Mouse (Mus musculus) cerebellum, adult 2 months (tissue): ENCODE data around the gene Cacnb3. TPM values are rescaled to one million over a fixed set of nuclear protein-coding genes. Genes with fewer than 3 reads are reported as not detected.

Experiments
- DNase-seq, 2 experiments: peaks; one replicate each; pipeline ENCODE4 v3.0.0; 2021
- H3K27ac ChIP-seq: fragments of 200-500 bp; 2 replicates; pipeline ENCODE4 v1.5.1; 2012; ENCODE audit warnings: low read length, control low read depth, inconsistent platforms; ENCODE audit not compliant: insufficient read depth
- H3K27me3 ChIP-seq: fragments of 200-500 bp; 2 replicates; pipeline ENCODE4 v1.6.1; 2012; ENCODE audit warnings: inconsistent platforms, mild to moderate bottlenecking, low read length, moderate library complexity; ENCODE audit not compliant: control insufficient read depth, insufficient read depth
- H3K4me1 ChIP-seq: fragments of 200-500 bp; 2 replicates; pipeline ENCODE4 v1.6.1; 2011; ENCODE audit warnings: low read length; ENCODE audit not compliant: control insufficient read depth, insufficient read depth
- H3K4me3 ChIP-seq: fragments of 200-500 bp; replicated peaks from 2 replicates; pipeline ENCODE3; 2011; ENCODE audit warnings: mild to moderate bottlenecking, low read depth, low read length, control low read depth; ENCODE audit not compliant: insufficient read depth
- CTCF ChIP-seq: fragments of 200-500 bp; IDR thresholded peaks from 2 replicates; pipeline ENCODE4 v1.5.1; 2011; ENCODE audit warnings: low read depth, mild to moderate bottlenecking, control low read depth, low read length, moderate library complexity, borderline replicate concordance; ENCODE audit not compliant: insufficient read depth
- POLR2A ChIP-seq: fragments of 200-500 bp; IDR thresholded peaks from 2 replicates; pipeline ENCODE4 v1.6.1; 2011; ENCODE audit warnings: low read length, control low read depth, borderline replicate concordance; ENCODE audit not compliant: insufficient read depth
- WGBS: fragments of 180-500 bp; shearing (Covaris S2); methylation state at CpG from one replicate; pipeline ENCODE4 v1.1.7; 2018; 5-methylcytosine and 5-hydroxymethylcytosine counted together
- polyA plus RNA-seq: library from polyadenylated mRNA; depleted of rRNA; stranded (reverse); fragments of >200 nt; gene quantifications from 2 replicates; pipeline ENCODE4 v1.2.3, GENCODE M21; 2012

Gene Cacnb3
- polyA plus RNA-seq, 1 experiment, result 65.4 TPM

GRCm38 (mm10) chr15:98675634-98676250 is 45.1 kb downstream of the Cacnb3 start:
- 11% methylated on average over 14 of the region's 14 CpGs for WGBS
- H3K27ac ChIP-seq, result no peak overlapping the region
- TF ChIP-seq CTCF (no peak), POLR2A (no peak)

GRCm38 (mm10) chr15:98676471-98676870 is 45.8 kb downstream of the Cacnb3 start:
- 0% methylated on average over 9 of the region's 9 CpGs for WGBS
- no peak for TF ChIP-seq CTCF
- no peak for TF ChIP-seq POLR2A
- Histone ChIP-seq H3K27me3 (no peaks in the 10 kb centered on the region), H3K4me3 (peak overlapping the region; percentile 91), H3K27ac (no peak overlapping the region), H3K4me1 (peaks cover 4% of the 10 kb centered on the region; the same call in 1 of the 2 replicates)
- DNase-seq, result peak; percentile 65 to 69

More at GRCm38 (mm10) chr15:98675634-98676250, 45.1 kb downstream of the Cacnb3 start:
- Histone ChIP-seq H3K27me3 (no peaks in the 10 kb centered on the region), H3K4me3 (peak overlapping the region; percentile 91), H3K4me1 (peaks cover 4% of the 10 kb centered on the region; the same call in 1 of the 2 replicates)
- peak in 1 of 2 experiments; percentile 26 for DNase-seq

- H3K27ac ChIP-seq, result peak within 1 kb of the TSS; percentile 52; the same call in 1 of the 2 replicates
- WGBS, result under 1% methylated on average over 37 of the region's 37 CpGs
- no peaks in the 10 kb centered on the region for H3K27me3 ChIP-seq
- H3K4me3 ChIP-seq, result peak within 1 kb of the TSS; percentile 91
- TF ChIP-seq CTCF (no peak), POLR2A (peak; percentile 100)
- peak; percentile 95 for DNase-seq
- H3K4me1 ChIP-seq, result peaks cover 4% of the 10 kb centered on the region; the same call in 1 of the 2 replicates
Measured at GRCm38 (mm10) chr15:98676940-98677728, 46.5 kb downstream of the Cacnb3 start, which contains the start of gene Rnd1. TSS of gene Rnd1 (minus strand) at chr15:98677461.

- no peaks in the 10 kb centered on the region for H3K27me3 ChIP-seq
- no peak overlapping the region for H3K4me3 ChIP-seq
- TF ChIP-seq CTCF, result no peak
- TF ChIP-seq POLR2A, result no peak
- H3K4me1 ChIP-seq, result peaks cover 4% of the 10 kb centered on the region; the same call in 1 of the 2 replicates
- no peak overlapping the region for H3K27ac ChIP-seq
- WGBS, result 36% methylated on average over 7 of the region's 7 CpGs
- peak; percentile 32 to 43 for DNase-seq
Measured at GRCm38 (mm10) chr15:98677977-98678376, 47.3 kb downstream of the Cacnb3 start.

- no peak overlapping the region for H3K27ac ChIP-seq
- DNase-seq, result no peak
- H3K4me3 ChIP-seq, result no peak overlapping the region
- WGBS, result 92% methylated on average over 8 of the region's 8 CpGs
- no peak for TF ChIP-seq POLR2A
- no peak for TF ChIP-seq CTCF
- H3K4me1 ChIP-seq, result peaks cover 4% of the 10 kb centered on the region; the same call in 1 of the 2 replicates
- no peaks in the 10 kb centered on the region for H3K27me3 ChIP-seq
Measured at GRCm38 (mm10) chr15:98680660-98681059, 50.0 kb downstream of the Cacnb3 start.

- 88% methylated on average over 7 of the region's 7 CpGs for WGBS
- Histone ChIP-seq H3K27me3 (no peaks in the 10 kb centered on the region), H3K4me3 (no peak overlapping the region), H3K27ac (no peak overlapping the region), H3K4me1 (peaks cover 4% of the 10 kb centered on the region; the same call in 1 of the 2 replicates)
- no peak for DNase-seq
- TF ChIP-seq CTCF (no peak), POLR2A (no peak)
Measured at GRCm38 (mm10) chr15:98681633-98682032, 51.0 kb downstream of the Cacnb3 start.

- Histone ChIP-seq H3K27me3 (no peaks in the 10 kb centered on the region), H3K4me1 (peaks cover under 1% of the 10 kb centered on the region; the same call in 1 of the 2 replicates), H3K4me3 (no peak overlapping the region), H3K27ac (no peak overlapping the region)
- TF ChIP-seq POLR2A (no peak), CTCF (no peak)
- 71% methylated on average over 10 of the region's 10 CpGs for WGBS
- no peak for DNase-seq
Measured at GRCm38 (mm10) chr15:98683177-98683576, 52.5 kb downstream of the Cacnb3 start.
